Mouse (Mus musculus) bone marrow macrophage, adult 2 months (primary cell): ENCODE data around the gene Lrrk1. TPM values are rescaled to one million over a fixed set of nuclear protein-coding genes. Genes with fewer than 3 reads are reported as not detected.
A peak's percentile ranks its signal among the peaks of the same experiment; 100 is the strongest.

Source experiments
- H3K27ac ChIP-seq: 2 replicates; pipeline ENCODE4 v1.5.1; 2012; ENCODE audit warnings: low read depth, low read length; ENCODE audit not compliant: insufficient read depth
- H3K4me1 ChIP-seq: 2 replicates; pipeline ENCODE4 v1.6.1; 2012; ENCODE audit warnings: low read length; ENCODE audit not compliant: control insufficient read depth, insufficient read depth
- H3K4me3 ChIP-seq: 2 replicates; pipeline ENCODE4 v1.5.1; 2012; ENCODE audit warnings: mild to moderate bottlenecking, low read length, moderate library complexity; ENCODE audit not compliant: insufficient read depth
- CTCF ChIP-seq: IDR thresholded peaks from 2 replicates; pipeline ENCODE4 v1.5.1; 2012; ENCODE audit warnings: low read depth, mild to moderate bottlenecking, low read length, moderate library complexity
- POLR2A ChIP-seq: IDR thresholded peaks from 2 replicates; pipeline ENCODE4 v1.6.1; 2012; ENCODE audit warnings: mild to moderate bottlenecking, low read depth, low read length, borderline replicate concordance
- polyA plus RNA-seq: library from polyadenylated mRNA; stranded (reverse); fragments of >200 nt; gene quantifications from 2 replicates; pipeline ENCODE4 v1.2.4, GENCODE M21; 2012; ENCODE audit not compliant: missing spikeins, insufficient read depth, insufficient read length

Lrrk1 gene
- 21.1 and 24.6 TPM in 2 replicates for polyA plus RNA-seq

- no peak for TF ChIP-seq CTCF
- TF ChIP-seq POLR2A, result peak; percentile 96
- peak within 1 kb of the TSS; percentile 48 for H3K27ac ChIP-seq
- peaks cover 44% of the 10 kb centered on the region for H3K4me1 ChIP-seq
- H3K4me3 ChIP-seq, result peak within 1 kb of the TSS; percentile 92
Observed at GRCm38 (mm10) chr7:66387813-66388521, at the start of gene Lrrk1. TSS of gene Lrrk1 (minus strand) at chr7:66388350.

DNA sequence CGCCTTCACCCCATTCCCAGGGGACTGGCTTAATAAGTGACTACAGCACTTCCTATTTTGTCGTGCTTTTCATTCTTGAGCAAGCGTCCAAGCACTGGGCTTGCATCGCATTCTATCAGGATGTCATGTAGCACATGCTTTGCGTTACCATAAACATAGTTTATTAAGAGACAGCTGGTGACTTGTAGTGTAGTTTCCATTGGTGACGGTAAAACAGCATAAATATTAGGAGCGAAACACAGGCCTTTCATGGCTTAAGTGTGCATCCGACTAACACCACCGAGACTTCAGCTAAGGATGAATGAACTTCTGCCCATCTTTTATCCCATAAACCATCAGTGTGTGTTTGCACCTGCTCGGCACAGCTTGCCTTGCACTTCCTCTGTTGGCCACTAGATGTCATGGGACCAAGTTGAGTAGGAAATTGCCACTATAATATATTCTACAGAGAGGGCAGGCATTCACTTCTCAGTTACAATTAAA, 46.3 kb upstream of the Lrrk1 start:
- TF ChIP-seq POLR2A (no peak), CTCF (peak; percentile 51; the same call in 1 of the 2 replicates)
- H3K27ac ChIP-seq, result no peak overlapping the region
- H3K4me1 ChIP-seq, result no peaks in the 10 kb centered on the region
- H3K4me3 ChIP-seq, result no peak overlapping the region

- no peak for TF ChIP-seq POLR2A
- Histone ChIP-seq H3K4me1 (no peaks in the 10 kb centered on the region), H3K4me3 (no peak within 1 kb of the TSS), H3K27ac (no peak within 1 kb of the TSS)
Observed at GRCm38 (mm10) chr7:66427437-66428161, 39.4 kb upstream of the Lrrk1 start, which contains the start of gene Aldh1a3. TSS of gene Aldh1a3 (minus strand) at chr7:66427517.

DNA sequence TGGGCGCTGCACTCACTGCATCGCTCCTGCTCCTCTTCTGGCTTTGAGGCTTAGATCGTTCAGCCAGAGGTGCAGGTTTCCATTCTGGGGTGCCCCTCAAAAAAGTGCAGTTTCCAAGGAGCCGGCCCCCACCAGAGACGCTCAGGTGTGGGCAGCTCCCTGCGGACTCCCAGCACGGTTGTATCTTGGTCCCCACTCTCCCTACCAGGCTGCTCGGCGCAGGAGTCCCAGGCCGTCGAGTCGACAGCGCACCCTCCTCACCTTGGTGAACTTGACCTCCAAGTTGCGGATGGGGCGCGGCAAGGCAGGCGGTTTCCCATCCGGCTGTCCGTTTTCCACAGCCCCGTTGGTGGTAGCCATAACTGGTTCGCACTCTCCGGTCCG, 38.9 kb upstream of the Lrrk1 start:
- TF ChIP-seq CTCF (no peak), POLR2A (no peak)
- Histone ChIP-seq H3K27ac (no peak overlapping the region), H3K4me1 (no peaks in the 10 kb centered on the region), H3K4me3 (no peak overlapping the region)

GRCm38 (mm10) chr7:66421903-66422302, 33.8 kb upstream of the Lrrk1 start:
- H3K27ac ChIP-seq, result no peak overlapping the region
- H3K4me3 ChIP-seq, result no peak overlapping the region
- TF ChIP-seq POLR2A, result no peak
- TF ChIP-seq CTCF, result no peak
- no peaks in the 10 kb centered on the region for H3K4me1 ChIP-seq

- TF ChIP-seq POLR2A (no peak), CTCF (no peak)
- no peak overlapping the region for H3K27ac ChIP-seq
Observed at GRCm38 (mm10) chr7:66418981-66419380, 30.8 kb upstream of the Lrrk1 start.

GRCm38 (mm10) chr7:66416829-66417228, 28.7 kb upstream of the Lrrk1 start:
- Histone ChIP-seq H3K4me1 (no peaks in the 10 kb centered on the region), H3K4me3 (no peak overlapping the region)
- no peak for TF ChIP-seq POLR2A
- TF ChIP-seq CTCF, result no peak

More at GRCm38 (mm10) chr7:66418981-66419380, 30.8 kb upstream of the Lrrk1 start:
- no peak overlapping the region for H3K4me3 ChIP-seq
- H3K4me1 ChIP-seq, result no peaks in the 10 kb centered on the region

GRCm38 (mm10) chr7:66413093-66413492, 24.9 kb upstream of the Lrrk1 start:
- no peak for TF ChIP-seq CTCF
- TF ChIP-seq POLR2A, result no peak
- no peaks in the 10 kb centered on the region for H3K4me1 ChIP-seq
- no peak overlapping the region for H3K27ac ChIP-seq
- H3K4me3 ChIP-seq, result no peak overlapping the region

More at GRCm38 (mm10) chr7:66416829-66417228, 28.7 kb upstream of the Lrrk1 start:
- no peak overlapping the region for H3K27ac ChIP-seq

DNA sequence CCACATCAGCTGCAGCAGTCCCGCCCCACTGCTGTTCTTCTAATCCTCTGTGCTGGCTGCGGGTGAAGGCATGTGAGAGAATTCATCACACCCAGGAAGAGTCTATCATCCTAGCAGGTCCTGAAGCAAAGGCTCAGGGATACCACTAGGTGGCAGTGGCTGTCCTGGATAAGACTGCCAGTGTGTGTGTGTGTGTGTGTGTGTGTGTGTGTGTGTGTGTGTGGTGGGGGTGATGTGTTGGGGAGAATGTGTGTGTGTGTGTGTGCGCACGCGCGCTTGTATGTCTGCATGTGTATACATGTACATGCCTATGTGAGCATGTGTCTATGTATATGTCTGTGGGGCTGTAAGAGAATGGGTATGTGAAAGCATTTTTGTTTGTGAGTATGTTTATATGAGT, 21.3 kb upstream of the Lrrk1 start:
- H3K4me1 ChIP-seq, result no peaks in the 10 kb centered on the region
- H3K27ac ChIP-seq, result no peak overlapping the region
- no peak overlapping the region for H3K4me3 ChIP-seq
- TF ChIP-seq CTCF, result peak; percentile 14; the same call in 1 of the 2 replicates
- TF ChIP-seq POLR2A, result no peak

DNA sequence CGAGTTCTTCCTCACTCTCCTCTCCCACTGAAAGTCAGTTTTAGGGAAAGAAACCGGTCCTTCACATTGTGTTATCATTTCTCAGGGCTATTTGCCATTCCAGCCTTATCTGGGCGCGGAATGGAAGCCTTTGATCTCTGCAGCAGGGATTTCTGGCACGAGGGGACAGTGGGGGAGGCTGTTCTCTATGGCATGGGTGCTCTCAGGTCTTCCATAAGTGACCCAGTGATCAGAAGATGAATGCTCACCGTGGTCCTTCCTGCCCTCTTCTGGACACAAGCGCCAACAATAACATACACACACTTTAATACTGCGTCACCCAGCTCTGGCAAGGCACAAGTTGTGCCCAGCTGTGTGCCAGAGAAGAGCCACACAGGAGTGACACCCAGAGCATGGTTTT, 18.8 kb upstream of the Lrrk1 start:
- no peaks in the 10 kb centered on the region for H3K4me1 ChIP-seq
- no peak overlapping the region for H3K27ac ChIP-seq
- TF ChIP-seq POLR2A (no peak), CTCF (no peak)
- H3K4me3 ChIP-seq, result no peak overlapping the region
